Mouse (Mus musculus): ENCODE results near the gene Gm5475. TPM values are rescaled to one million over a fixed set of nuclear protein-coding genes. Genes with fewer than 3 reads are reported as not detected.

Gene Gm5475
- total RNA-seq, 2 experiments from 2014 or later = not detected

GRCm38 (mm10) chr15:100410918-100411672 is 10.9 kb upstream of the Gm5475 start:
- ATAC-seq (replicated peaks; ENCODE audit: poor library complexity, severe bottlenecking) = peak; percentile 94

- no peak for ATAC-seq (replicated peaks; ENCODE audit: poor library complexity, severe bottlenecking)
These were observed 10.2 kb upstream of the Gm5475 start for GRCm38 (mm10) chr15:100411731-100412130.

GRCm38 (mm10) chr15:100413306-100413705 is 8.6 kb upstream of the Gm5475 start:
- ATAC-seq (replicated peaks; ENCODE audit: poor library complexity, severe bottlenecking) = no peak

- no peak for ATAC-seq (replicated peaks; ENCODE audit: poor library complexity, severe bottlenecking)
These were observed 7.9 kb upstream of the Gm5475 start for GRCm38 (mm10) chr15:100414011-100414410.

GRCm38 (mm10) chr15:100414942-100415341 is 7.0 kb upstream of the Gm5475 start:
- no peak for ATAC-seq (replicated peaks; ENCODE audit: poor library complexity, severe bottlenecking)

- ATAC-seq (replicated peaks; ENCODE audit: poor library complexity, severe bottlenecking) = no peak
These were observed 6.3 kb upstream of the Gm5475 start for GRCm38 (mm10) chr15:100415684-100416083.

- no peak for ATAC-seq (replicated peaks; ENCODE audit: poor library complexity, severe bottlenecking)
These were observed 4.0 kb upstream of the Gm5475 start for GRCm38 (mm10) chr15:100417854-100418450.

- no peak for ATAC-seq (replicated peaks; ENCODE audit: poor library complexity, severe bottlenecking)
These were observed 2.6 kb upstream of the Gm5475 start for GRCm38 (mm10) chr15:100419311-100419710.

- ATAC-seq (replicated peaks; ENCODE audit: poor library complexity, severe bottlenecking) = no peak
These were observed 1.8 kb upstream of the Gm5475 start for GRCm38 (mm10) chr15:100419901-100420745.

- peak; percentile 21; the same call in 1 of the 2 replicates for ATAC-seq (replicated peaks; ENCODE audit: poor library complexity, severe bottlenecking)
These were observed 739 bp upstream of the Gm5475 start for GRCm38 (mm10) chr15:100421059-100421757.

GRCm38 (mm10) chr15:100422476-100422875 is 529 bp downstream of the Gm5475 start:
- 0 out of 2 replicates have a peak, but pooled peaks have one; percentile 8 for ATAC-seq (replicated peaks; ENCODE audit: poor library complexity, severe bottlenecking)

- ATAC-seq (replicated peaks; ENCODE audit: poor library complexity, severe bottlenecking) = peak; percentile 96
These were observed 1.2 kb downstream of the Gm5475 start for GRCm38 (mm10) chr15:100422899-100423860.

- ATAC-seq (replicated peaks; ENCODE audit: poor library complexity, severe bottlenecking) = no peak
These were observed 2.0 kb downstream of the Gm5475 start for GRCm38 (mm10) chr15:100423916-100424315.

- no peak for ATAC-seq (replicated peaks; ENCODE audit: poor library complexity, severe bottlenecking)
These were observed 2.6 kb downstream of the Gm5475 start, which contains the start of gene Slc11a2 for GRCm38 (mm10) chr15:100424396-100425122. Gene Slc11a2, minus strand, starts transcription at chr15:100425072.

- no peak for ATAC-seq (replicated peaks; ENCODE audit: poor library complexity, severe bottlenecking)
These were observed 6.5 kb downstream of the Gm5475 start for GRCm38 (mm10) chr15:100428296-100428905.

- peak; percentile 30 for ATAC-seq (replicated peaks; ENCODE audit: poor library complexity, severe bottlenecking)
These were observed 8.1 kb downstream of the Gm5475 start for GRCm38 (mm10) chr15:100429959-100430565.

GRCm38 (mm10) chr15:100433234-100433633 is 11.3 kb downstream of the Gm5475 start:
- no peak for ATAC-seq (replicated peaks; ENCODE audit: poor library complexity, severe bottlenecking)

- peak; percentile 71 for ATAC-seq (replicated peaks; ENCODE audit: poor library complexity, severe bottlenecking)
These were observed 14.2 kb downstream of the Gm5475 start for GRCm38 (mm10) chr15:100436112-100436511.

Data from granulocyte monocyte progenitor cell, adult 5-6 weeks (primary cell).